Mouse (Mus musculus) liver, embryonic 15.5 days (tissue): Measurements from ENCODE around the gene Mxi1. TPM values are rescaled to one million over a fixed set of nuclear protein-coding genes. Genes with fewer than 3 reads are reported as not detected.
A peak's percentile ranks its signal among the peaks of the same experiment; 100 is the strongest.
"Not testable (repeated sequence)": the region's sequence is repeated elsewhere in the genome, so short reads cannot be mapped to it uniquely, and the experiment has no call there.

ENCODE experiments used
- ATAC-seq: fragments of 200-750 bp; cut with Nextera tagmentation; 2 replicates; pipeline ENCODE4 v1.8.0; 2017; ENCODE audit warnings: moderate number of reproducible peaks, mild to moderate bottlenecking, moderate library complexity; ENCODE audit not compliant: insufficient read depth
- H3K27ac ChIP-seq: fragments of 300-500 bp; sonication (generic); replicated peaks from 2 replicates; pipeline ENCODE4 v1.5.1; 2015; ENCODE audit warnings: mild to moderate bottlenecking, inconsistent platforms
- H3K27me3 ChIP-seq: fragments of 300-500 bp; sonication (generic); 2 replicates; pipeline ENCODE4 v1.6.1; 2015; ENCODE audit warnings: mild to moderate bottlenecking, inconsistent platforms
- H3K36me3 ChIP-seq: fragments of 300-500 bp; sonication (generic); replicated peaks from 2 replicates; pipeline ENCODE4 v1.6.1; 2015; ENCODE audit warnings: moderate library complexity, mild to moderate bottlenecking, inconsistent platforms
- H3K4me1 ChIP-seq: fragments of 300-500 bp; sonication (generic); replicated peaks from 2 replicates; pipeline ENCODE4 v1.6.1; 2015; ENCODE audit warnings: inconsistent platforms
- H3K4me2 ChIP-seq: fragments of 300-500 bp; sonication (generic); 2 replicates; pipeline ENCODE4 v1.6.1; 2015; ENCODE audit warnings: moderate library complexity, mild to moderate bottlenecking, inconsistent platforms
- H3K4me3 ChIP-seq: fragments of 300-500 bp; sonication (generic); replicated peaks from 2 replicates; pipeline ENCODE4 v1.5.1; 2015; ENCODE audit warnings: mild to moderate bottlenecking, inconsistent platforms
- H3K9ac ChIP-seq: fragments of 300-500 bp; sonication (generic); 2 replicates; pipeline ENCODE4 v1.6.1; 2015; ENCODE audit warnings: moderate library complexity, mild to moderate bottlenecking, inconsistent platforms
- H3K9me3 ChIP-seq: fragments of 300-500 bp; sonication (generic); replicated peaks from 2 replicates; pipeline ENCODE4 v1.6.1; 2016; ENCODE audit warnings: inconsistent platforms
- WGBS: fragments of 180-500 bp; shearing (Covaris S2); methylation state at CpG from one replicate; pipeline ENCODE4 v1.1.7; 2015; ENCODE audit warnings: mixed read lengths; ENCODE audit not compliant: insufficient replicate concordance; 5-methylcytosine and 5-hydroxymethylcytosine counted together
- polyA plus RNA-seq: library from polyadenylated mRNA; unstranded; fragments of >200 nt; fragmentation: Nextera tagmentation; extraction: Ambion mirVana; gene quantifications from 2 replicates; pipeline ENCODE4 v1.2.1, GENCODE M21; 2015

The Mxi1 gene
- polyA plus RNA-seq, 1 experiment from 2014 or later = 34.8 TPM

GRCm38 (mm10) chr19:53389851-53390431 is 79.6 kb downstream of the Mxi1 start:
- no peaks in the 10 kb centered on the region for H3K9me3 ChIP-seq
- H3K27ac ChIP-seq = peak overlapping the region; percentile 97
- H3K4me3 ChIP-seq = peak overlapping the region; percentile 100
- WGBS = under 1% methylated on average over 59 of the region's 59 CpGs
- ATAC-seq = peak; percentile 79
- peak overlapping the region; percentile 99 for H3K9ac ChIP-seq
- no peaks in the 10 kb centered on the region for H3K27me3 ChIP-seq
- peak overlapping the region; percentile 82 for H3K4me2 ChIP-seq
- H3K4me1 ChIP-seq = peaks cover 53% of the 10 kb centered on the region
- H3K36me3 ChIP-seq = peaks cover 35% of the 10 kb centered on the region

GRCm38 (mm10) chr19:53390495-53391007 is 80.2 kb downstream of the Mxi1 start, which contains the start of gene Smndc1:
Smndc1 (minus strand) TSS chr19:53390578.
- WGBS = under 1% methylated on average over 48 of the region's 48 CpGs
- peaks cover 54% of the 10 kb centered on the region for H3K4me1 ChIP-seq
- peak within 1 kb of the TSS; percentile 97 for H3K27ac ChIP-seq
- no peaks in the 10 kb centered on the region for H3K9me3 ChIP-seq
- H3K27me3 ChIP-seq = no peaks in the 10 kb centered on the region
- peak; percentile 97 for ATAC-seq
- peak within 1 kb of the TSS; percentile 82 for H3K4me2 ChIP-seq
- peak within 1 kb of the TSS; percentile 99 for H3K9ac ChIP-seq
- H3K36me3 ChIP-seq = peaks cover 33% of the 10 kb centered on the region
- H3K4me3 ChIP-seq = peak within 1 kb of the TSS; percentile 100

GRCm38 (mm10) chr19:53391386-53391785 is 81.1 kb downstream of the Mxi1 start:
- Histone ChIP-seq H3K9me3 (no peaks in the 10 kb centered on the region), H3K4me1 (peaks cover 54% of the 10 kb centered on the region), H3K9ac (peak overlapping the region; percentile 65), H3K36me3 (peaks cover 24% of the 10 kb centered on the region), H3K4me2 (peak overlapping the region; percentile 81), H3K4me3 (peak overlapping the region; percentile 100), H3K27me3 (no peaks in the 10 kb centered on the region), H3K27ac (peak overlapping the region; percentile 91)
- WGBS = 38% methylated on average over 8 of the region's 8 CpGs
- ATAC-seq = no peak

- H3K36me3 ChIP-seq = peaks cover 22% of the 10 kb centered on the region
- no peak for ATAC-seq
- H3K27ac ChIP-seq = peak overlapping the region; percentile 91
- H3K4me3 ChIP-seq = peak overlapping the region; percentile 100
- H3K9me3 ChIP-seq = no peaks in the 10 kb centered on the region
- WGBS = 73% methylated on average over 5 of the region's 5 CpGs
- no peaks in the 10 kb centered on the region for H3K27me3 ChIP-seq
- peak overlapping the region; percentile 65 for H3K9ac ChIP-seq
- peaks cover 54% of the 10 kb centered on the region for H3K4me1 ChIP-seq
- peak overlapping the region; percentile 81 for H3K4me2 ChIP-seq
These were observed 81.5 kb downstream of the Mxi1 start for GRCm38 (mm10) chr19:53391787-53392186.

GRCm38 (mm10) chr19:53392781-53393343 is 82.5 kb downstream of the Mxi1 start:
- Histone ChIP-seq H3K36me3 (peaks cover 12% of the 10 kb centered on the region), H3K27me3 (no peaks in the 10 kb centered on the region), H3K9ac (no peak overlapping the region), H3K27ac (no peak overlapping the region), H3K4me2 (no peak overlapping the region), H3K9me3 (no peaks in the 10 kb centered on the region), H3K4me1 (peaks cover 44% of the 10 kb centered on the region), H3K4me3 (no peak overlapping the region)
- 57% methylated on average over 8 of the region's 8 CpGs for WGBS
- no peak for ATAC-seq

- Histone ChIP-seq H3K9ac (no peak overlapping the region), H3K27me3 (no peaks in the 10 kb centered on the region), H3K9me3 (no peaks in the 10 kb centered on the region), H3K4me3 (no peak overlapping the region), H3K4me2 (no peak overlapping the region), H3K4me1 (peaks cover 41% of the 10 kb centered on the region), H3K27ac (no peak overlapping the region), H3K36me3 (peaks cover 4% of the 10 kb centered on the region)
- no peak for ATAC-seq
These were observed 83.3 kb downstream of the Mxi1 start for GRCm38 (mm10) chr19:53393646-53394045.

GRCm38 (mm10) chr19:53394552-53394951 is 84.2 kb downstream of the Mxi1 start:
- H3K27ac ChIP-seq = no peak overlapping the region
- H3K9ac ChIP-seq = no peak overlapping the region
- no peaks in the 10 kb centered on the region for H3K36me3 ChIP-seq
- H3K4me1 ChIP-seq = peaks cover 36% of the 10 kb centered on the region
- H3K4me2 ChIP-seq = 0 out of 2 replicates have a peak overlapping the region, but pooled peaks have one; percentile 1
- ATAC-seq = no peak
- no peak overlapping the region for H3K4me3 ChIP-seq
- no peaks in the 10 kb centered on the region for H3K27me3 ChIP-seq
- 9% methylated on average over 7 of the region's 7 CpGs for WGBS
- H3K9me3 ChIP-seq = no peaks in the 10 kb centered on the region

GRCm38 (mm10) chr19:53394956-53395355 is 84.6 kb downstream of the Mxi1 start:
- 57% methylated on average over 3 of the region's 3 CpGs for WGBS
- ATAC-seq, H3K36me3 ChIP-seq, H3K9me3 ChIP-seq, H3K27ac ChIP-seq, H3K4me3 ChIP-seq, H3K9ac ChIP-seq, H3K27me3 ChIP-seq: not testable (repeated sequence)
- Histone ChIP-seq H3K4me2 (0 out of 2 replicates have a peak overlapping the region, but pooled peaks have one; percentile 1), H3K4me1 (peaks cover 36% of the 10 kb centered on the region)

- not testable (repeated sequence) for H3K9me3 ChIP-seq, ATAC-seq, H3K4me2 ChIP-seq, H3K27me3 ChIP-seq, H3K27ac ChIP-seq, H3K4me3 ChIP-seq, H3K9ac ChIP-seq, H3K36me3 ChIP-seq
- peaks cover 35% of the 10 kb centered on the region for H3K4me1 ChIP-seq
- 56% methylated on average over 5 of the region's 5 CpGs for WGBS
These were observed 85.5 kb downstream of the Mxi1 start for GRCm38 (mm10) chr19:53395805-53396204.

- no peak overlapping the region for H3K9ac ChIP-seq
- no peak overlapping the region for H3K4me3 ChIP-seq
- no peak overlapping the region for H3K4me2 ChIP-seq
- H3K9me3 ChIP-seq = no peaks in the 10 kb centered on the region
- H3K27ac ChIP-seq = no peak overlapping the region
- no peak for ATAC-seq
- no peaks in the 10 kb centered on the region for H3K27me3 ChIP-seq
- peaks cover 18% of the 10 kb centered on the region for H3K4me1 ChIP-seq
- no peaks in the 10 kb centered on the region for H3K36me3 ChIP-seq
- 62% methylated on average over 12 of the region's 12 CpGs for WGBS
These were observed 87.3 kb downstream of the Mxi1 start for GRCm38 (mm10) chr19:53397451-53398233.

- Histone ChIP-seq H3K4me1 (peaks cover 11% of the 10 kb centered on the region), H3K9me3 (no peaks in the 10 kb centered on the region), H3K36me3 (no peaks in the 10 kb centered on the region), H3K27ac (no peak overlapping the region), H3K27me3 (no peaks in the 10 kb centered on the region), H3K4me3 (no peak overlapping the region), H3K4me2 (no peak overlapping the region), H3K9ac (no peak overlapping the region)
- 27% methylated on average over 4 of the region's 4 CpGs for WGBS
- ATAC-seq = no peak
These were observed 88.9 kb downstream of the Mxi1 start for GRCm38 (mm10) chr19:53399213-53399612.
